Mouse (Mus musculus) small intestine, adult 2 months (tissue): ENCODE data around the gene Wt1. TPM values are rescaled to one million over a fixed set of nuclear protein-coding genes. Genes with fewer than 3 reads are reported as not detected.
A peak's percentile ranks its signal among the peaks of the same experiment; 100 is the strongest.

Experiments
- H3K27ac ChIP-seq: fragments of 200-500 bp; 2 replicates; pipeline ENCODE4 v1.5.1; 2012; ENCODE audit warnings: low read depth, low read length, control low read depth, inconsistent platforms; ENCODE audit not compliant: insufficient read depth
- H3K27me3 ChIP-seq: fragments of 200-500 bp; 2 replicates; pipeline ENCODE4 v1.6.1; 2012; ENCODE audit warnings: mild to moderate bottlenecking, moderate library complexity, low read length, inconsistent platforms; ENCODE audit not compliant: control insufficient read depth, insufficient read depth
- H3K36me3 ChIP-seq: fragments of 200-500 bp; 2 replicates; pipeline ENCODE4 v1.6.1; 2012; ENCODE audit warnings: mild to moderate bottlenecking, low read length, control low read depth, inconsistent platforms; ENCODE audit not compliant: control insufficient read depth, insufficient read depth
- H3K4me1 ChIP-seq: fragments of 200-500 bp; 2 replicates; pipeline ENCODE4 v1.6.1; 2012; ENCODE audit warnings: low read length, inconsistent platforms, mixed read lengths; ENCODE audit not compliant: control insufficient read depth, insufficient read depth, insufficient read length
- H3K4me3 ChIP-seq: fragments of 200-500 bp; 2 replicates; pipeline ENCODE4 v1.5.1; 2012; ENCODE audit warnings: low read depth, mild to moderate bottlenecking, control low read depth, inconsistent platforms, low read length, moderate library complexity
- CTCF ChIP-seq: fragments of 200-500 bp; IDR thresholded peaks from 2 replicates; pipeline ENCODE4 v1.5.1; 2012; ENCODE audit warnings: low read depth, mild to moderate bottlenecking, control low read depth, inconsistent platforms, low read length, moderate library complexity, mixed read lengths; ENCODE audit not compliant: insufficient replicate concordance, insufficient read length; ENCODE audit errors: extremely low read depth
- POLR2A ChIP-seq: fragments of 200-500 bp; IDR thresholded peaks from 2 replicates; pipeline ENCODE4 v1.6.1; 2012; ENCODE audit warnings: low read depth, mild to moderate bottlenecking, control low read depth, inconsistent platforms, low read length, moderate library complexity
- WGBS: fragments of 180-500 bp; shearing (Covaris S2); methylation state at CpG from one replicate; pipeline ENCODE4 v1.1.7; 2018; 5-methylcytosine and 5-hydroxymethylcytosine counted together
- polyA plus RNA-seq: library from polyadenylated mRNA; depleted of rRNA; stranded (reverse); fragments of >200 nt; gene quantifications from 2 replicates; pipeline ENCODE4 v1.2.3, GENCODE M21; 2012; rRNA removed

The Wt1 gene
- 0.48 and 2.3 TPM in 2 replicates for polyA plus RNA-seq

DNA sequence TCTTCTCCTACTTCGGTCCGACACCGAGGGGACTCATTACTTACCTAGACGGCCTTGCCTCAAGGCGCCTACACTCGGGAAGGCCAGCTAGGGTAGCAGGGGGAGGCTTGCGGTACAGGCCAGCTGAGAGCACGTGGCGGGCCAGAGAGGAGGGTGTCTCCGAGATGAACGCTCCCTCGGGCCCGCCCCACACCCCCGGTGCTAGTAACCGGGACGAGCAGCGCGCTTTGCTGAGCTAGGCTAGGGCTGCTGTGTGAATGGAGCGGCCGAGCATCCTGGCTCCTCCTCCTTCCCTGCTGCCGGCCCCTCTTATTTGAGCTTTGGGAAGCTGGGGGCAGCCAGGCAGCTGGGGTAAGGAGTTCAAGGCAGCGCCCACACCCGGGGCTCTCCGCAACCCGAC lies at the start of gene Wt1:
Wt1 (plus strand) TSS at position 251 of the 400 bp plus-strand sequence.
- Histone ChIP-seq H3K4me1 (peaks cover 3% of the 10 kb centered on the region), H3K36me3 (no peaks in the 10 kb centered on the region), H3K4me3 (peak within 1 kb of the TSS; percentile 25; the same call in 1 of the 2 replicates), H3K27me3 (peaks cover 94% of the 10 kb centered on the region), H3K27ac (no peak within 1 kb of the TSS)
- 3% methylated on average over 25 of the region's 25 CpGs for WGBS
- TF ChIP-seq CTCF (no peak), POLR2A (no peak)

- TF ChIP-seq CTCF: no peak
- TF ChIP-seq POLR2A: no peak
- H3K27ac ChIP-seq: no peak overlapping the region
- H3K4me1 ChIP-seq: no peaks in the 10 kb centered on the region
- 85% methylated on average over 7 of the region's 7 CpGs for WGBS
- H3K27me3 ChIP-seq: no peaks in the 10 kb centered on the region
- H3K36me3 ChIP-seq: no peaks in the 10 kb centered on the region
- no peak overlapping the region for H3K4me3 ChIP-seq
Measured at GRCm38 (mm10) chr2:105077151-105077550, 49.2 kb upstream of the Wt1 start.

GRCm38 (mm10) chr2:105082256-105082790 lies 44.0 kb upstream of the Wt1 start:
- H3K4me3 ChIP-seq: no peak overlapping the region
- H3K36me3 ChIP-seq: no peaks in the 10 kb centered on the region
- 26% methylated on average over 9 of the region's 9 CpGs for WGBS
- no peak overlapping the region for H3K27ac ChIP-seq
- no peaks in the 10 kb centered on the region for H3K4me1 ChIP-seq
- no peak for TF ChIP-seq CTCF
- TF ChIP-seq POLR2A: no peak
- no peaks in the 10 kb centered on the region; the same call in 1 of the 2 replicates for H3K27me3 ChIP-seq

- TF ChIP-seq CTCF (no peak), POLR2A (no peak)
- Histone ChIP-seq H3K27me3 (no peaks in the 10 kb centered on the region; the same call in 1 of the 2 replicates), H3K4me1 (no peaks in the 10 kb centered on the region), H3K27ac (no peak overlapping the region), H3K36me3 (no peaks in the 10 kb centered on the region), H3K4me3 (no peak overlapping the region)
- 65% methylated on average over 4 of the region's 4 CpGs for WGBS
Measured at GRCm38 (mm10) chr2:105084035-105084434, 42.3 kb upstream of the Wt1 start.

- Histone ChIP-seq H3K36me3 (no peaks in the 10 kb centered on the region), H3K4me1 (no peaks in the 10 kb centered on the region), H3K27ac (no peak overlapping the region), H3K4me3 (no peak overlapping the region), H3K27me3 (no peaks in the 10 kb centered on the region; the same call in 1 of the 2 replicates)
- WGBS: 82% methylated on average over 3 of the region's 3 CpGs
- TF ChIP-seq CTCF (no peak), POLR2A (no peak)
Measured at GRCm38 (mm10) chr2:105086081-105086480, 40.2 kb upstream of the Wt1 start.

GRCm38 (mm10) chr2:105088005-105088404 lies 38.3 kb upstream of the Wt1 start:
- Histone ChIP-seq H3K27me3 (no peaks in the 10 kb centered on the region), H3K4me1 (no peaks in the 10 kb centered on the region), H3K36me3 (no peaks in the 10 kb centered on the region), H3K4me3 (no peak overlapping the region), H3K27ac (no peak overlapping the region)
- WGBS: 53% methylated on average over 3 of the region's 3 CpGs
- TF ChIP-seq POLR2A (no peak), CTCF (no peak)

GRCm38 (mm10) chr2:105089083-105089482 lies 37.2 kb upstream of the Wt1 start:
- no peaks in the 10 kb centered on the region for H3K36me3 ChIP-seq
- H3K27ac ChIP-seq: no peak overlapping the region
- TF ChIP-seq POLR2A (no peak), CTCF (no peak)
- no peaks in the 10 kb centered on the region for H3K27me3 ChIP-seq
- no peak overlapping the region for H3K4me3 ChIP-seq
- H3K4me1 ChIP-seq: no peaks in the 10 kb centered on the region
- 86% methylated on average over 4 of the region's 4 CpGs for WGBS
